Mouse (Mus musculus) heart, adult 2 months (tissue): ENCODE data around the gene Ptbp2.

Experiments
- CTCF ChIP-seq: fragments of 200-600 bp; IDR thresholded peaks from 2 replicates; pipeline ENCODE4 v1.8.1; 2022; ENCODE audit warnings: antibody characterized with exemption, mild to moderate bottlenecking, moderate library complexity
- EP300 ChIP-seq: fragments of 200-500 bp; IDR thresholded peaks from 2 replicates; pipeline ENCODE4 v1.6.1; 2011; ENCODE audit warnings: low read depth, low read length, control low read depth; ENCODE audit not compliant: insufficient read depth
- POLR2A ChIP-seq: fragments of 200-500 bp; IDR thresholded peaks from 2 replicates; pipeline ENCODE4 v1.6.1; 2011; ENCODE audit warnings: mild to moderate bottlenecking, low read depth, low read length, control low read depth; ENCODE audit not compliant: insufficient read depth

- TF ChIP-seq CTCF = no peak
- TF ChIP-seq POLR2A = no peak
- TF ChIP-seq EP300 = no peak
Observed at GRCm38 (mm10) chr3:119712066-119712465, 72.2 kb downstream of the Ptbp2 start.
